Mouse (Mus musculus) forebrain, embryonic 12.5 days (tissue): ENCODE data around the gene Sesn1. TPM values are rescaled to one million over a fixed set of nuclear protein-coding genes. Genes with fewer than 3 reads are reported as not detected.

Experiments used
- ATAC-seq: fragments of 200-750 bp; cut with Nextera tagmentation; 2 replicates; pipeline ENCODE4 v1.8.0; 2017; ENCODE audit warnings: moderate TSS enrichment; ENCODE audit not compliant: low FRiP score
- H3K27ac ChIP-seq: fragments of 300-500 bp; sonication (generic); 2 replicates; pipeline ENCODE4 v1.5.1; 2016; ENCODE audit warnings: mild to moderate bottlenecking
- H3K27me3 ChIP-seq: fragments of 300-500 bp; sonication (generic); 2 replicates; pipeline ENCODE4 v1.6.1; 2016; ENCODE audit warnings: mild to moderate bottlenecking
- H3K36me3 ChIP-seq: fragments of 300-500 bp; sonication (generic); replicated peaks from 2 replicates; pipeline ENCODE4 v1.6.1; 2016; ENCODE audit warnings: mild to moderate bottlenecking
- H3K4me1 ChIP-seq: fragments of 300-500 bp; sonication (generic); 2 replicates; pipeline ENCODE4 v1.6.1; 2016
- H3K4me2 ChIP-seq: fragments of 300-500 bp; sonication (generic); 2 replicates; pipeline ENCODE4 v1.6.1; 2016; ENCODE audit warnings: mild to moderate bottlenecking, moderate library complexity
- H3K4me3 ChIP-seq: fragments of 300-500 bp; sonication (generic); replicated peaks from 2 replicates; pipeline ENCODE4 v1.5.1; 2016; ENCODE audit warnings: mild to moderate bottlenecking
- H3K9ac ChIP-seq: fragments of 300-500 bp; sonication (generic); 2 replicates; pipeline ENCODE4 v1.6.1; 2016; ENCODE audit warnings: mild to moderate bottlenecking
- H3K9me3 ChIP-seq: fragments of 300-500 bp; sonication (generic); 2 replicates; pipeline ENCODE4 v1.6.1; 2016
- WGBS: fragments of 180-500 bp; shearing (Covaris S2); methylation state at CpG from one replicate; pipeline ENCODE4 v1.1.7; 2016; 5-methylcytosine and 5-hydroxymethylcytosine counted together
- polyA plus RNA-seq: library from polyadenylated mRNA; unstranded; fragments of >200 nt; fragmentation: Nextera tagmentation; extraction: Ambion mirVana; gene quantifications from 2 replicates; pipeline ENCODE4 v1.2.1, GENCODE M21; 2016

The Sesn1 gene
- 29.0 and 34.0 TPM in 2 replicates for polyA plus RNA-seq

DNA sequence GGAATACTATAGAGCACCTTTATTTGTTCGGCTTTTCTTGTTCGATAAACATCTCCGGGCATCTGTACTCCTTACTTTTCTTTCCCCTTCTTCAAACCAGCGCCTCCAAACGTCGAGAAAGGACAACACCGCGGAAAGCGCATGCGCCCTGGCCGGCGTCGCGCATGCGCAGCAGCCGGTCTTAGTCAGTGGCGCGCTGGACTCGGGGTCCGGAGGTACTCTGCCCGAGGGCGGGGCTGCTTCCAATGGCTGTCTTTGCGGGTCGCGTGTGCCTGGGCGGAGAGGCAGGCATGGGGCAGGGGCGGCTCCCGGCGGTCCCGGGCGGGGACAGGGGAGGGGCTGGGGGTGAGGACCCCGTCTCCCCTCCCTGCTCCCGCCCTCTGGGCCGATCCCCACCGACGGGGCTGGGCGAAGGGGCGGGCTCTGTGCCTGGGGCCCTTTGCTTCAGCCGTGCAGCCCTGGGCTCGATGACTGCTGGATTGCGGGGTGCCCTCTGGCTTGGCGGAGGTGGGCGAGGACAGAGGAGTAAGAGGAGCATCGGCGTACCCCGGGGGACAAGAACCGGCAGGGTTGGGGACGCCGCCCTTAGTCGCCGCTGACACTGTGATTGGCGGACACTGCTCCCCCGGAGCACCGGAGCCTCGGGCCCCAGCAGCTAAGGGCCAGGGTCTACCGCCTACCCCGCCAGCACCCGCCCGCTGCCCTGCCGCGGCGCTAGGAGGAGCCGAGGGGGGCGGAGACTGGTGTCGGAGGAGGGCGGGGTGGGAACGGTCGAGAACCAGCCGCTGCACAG is at the start of gene Sesn1, which contains the start of gene Cep57l1:
Gene Sesn1, plus strand, starts transcription at position 165 of the 793 bp plus-strand sequence.
Gene Cep57l1, minus strand, starts transcription at position 101 of the 793 bp plus-strand sequence.
- Histone ChIP-seq H3K9ac (peak within 1 kb of the TSS; percentile 74), H3K9me3 (no peaks in the 10 kb centered on the region), H3K4me3 (peak within 1 kb of the TSS; percentile 75), H3K36me3 (no peaks in the 10 kb centered on the region), H3K4me2 (peak within 1 kb of the TSS; percentile 64), H3K27me3 (no peaks in the 10 kb centered on the region), H3K4me1 (peaks cover 37% of the 10 kb centered on the region), H3K27ac (peak within 1 kb of the TSS; percentile 95)
- under 1% methylated on average over 58 of the region's 69 CpGs for WGBS
- ATAC-seq = peak; percentile 96

DNA sequence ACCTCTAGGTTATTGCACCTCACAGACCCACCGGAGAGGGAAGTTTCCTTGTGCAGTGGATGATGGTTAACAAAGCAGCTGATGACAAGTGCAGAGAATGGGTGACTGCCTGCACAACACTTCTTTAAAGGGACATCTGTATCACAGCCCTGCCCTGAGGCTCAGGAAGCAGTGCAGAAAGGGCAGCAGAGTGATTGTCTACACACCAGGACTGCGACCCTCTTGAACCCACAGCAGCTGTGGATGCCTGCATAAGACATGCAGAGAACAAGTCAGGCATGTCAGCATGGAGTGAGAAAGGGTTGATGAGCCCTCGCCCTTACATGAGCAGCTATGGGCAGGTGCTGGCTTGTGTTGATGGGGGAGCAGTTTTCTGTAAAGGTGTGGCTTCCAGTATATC is 48.9 kb upstream of the Sesn1 start:
- Histone ChIP-seq H3K27ac (no peak overlapping the region), H3K4me1 (no peaks in the 10 kb centered on the region), H3K9ac (no peak overlapping the region), H3K4me2 (no peak overlapping the region), H3K9me3 (no peaks in the 10 kb centered on the region), H3K36me3 (no peaks in the 10 kb centered on the region), H3K4me3 (no peak overlapping the region), H3K27me3 (no peaks in the 10 kb centered on the region)
- no peak for ATAC-seq
- WGBS = 77% methylated on average over 3 of the region's 3 CpGs

DNA sequence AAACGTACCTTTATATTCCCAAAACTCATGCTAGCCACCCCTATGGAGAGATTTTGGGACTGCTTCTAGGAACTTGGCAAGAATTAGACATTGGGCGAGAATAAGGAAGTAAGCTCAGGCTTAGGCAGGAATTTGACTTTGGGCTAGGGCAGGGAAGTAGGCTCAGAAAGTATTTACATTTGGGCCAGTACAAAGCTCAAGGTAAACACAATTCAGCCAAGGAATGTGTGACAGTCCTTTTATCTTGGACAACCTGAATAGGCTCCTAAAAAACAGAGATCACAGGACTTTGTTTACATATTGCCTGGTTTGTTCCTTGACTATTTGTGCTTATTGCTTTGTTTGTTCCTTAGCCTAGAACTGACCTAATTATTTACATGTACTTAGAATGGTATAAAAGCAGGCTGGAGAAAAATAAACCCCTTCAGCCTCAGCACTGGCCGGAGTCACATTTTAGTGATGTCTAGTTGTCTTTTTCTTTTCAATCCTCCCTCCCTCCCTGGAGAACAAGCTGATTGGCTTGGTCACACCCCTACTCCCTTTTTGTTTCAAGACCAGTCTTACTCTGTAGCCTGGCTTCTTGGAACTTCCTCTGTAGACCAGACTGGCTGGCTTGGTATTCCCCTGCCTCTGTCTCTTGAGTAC is 45.9 kb upstream of the Sesn1 start:
- Histone ChIP-seq H3K27me3 (no peaks in the 10 kb centered on the region), H3K27ac (no peak overlapping the region), H3K4me3 (no peak overlapping the region), H3K9me3 (no peaks in the 10 kb centered on the region), H3K4me2 (no peak overlapping the region), H3K36me3 (no peaks in the 10 kb centered on the region), H3K9ac (no peak overlapping the region), H3K4me1 (no peaks in the 10 kb centered on the region)
- no peak for ATAC-seq
- 81% methylated on average over 3 of the region's 3 CpGs for WGBS

DNA sequence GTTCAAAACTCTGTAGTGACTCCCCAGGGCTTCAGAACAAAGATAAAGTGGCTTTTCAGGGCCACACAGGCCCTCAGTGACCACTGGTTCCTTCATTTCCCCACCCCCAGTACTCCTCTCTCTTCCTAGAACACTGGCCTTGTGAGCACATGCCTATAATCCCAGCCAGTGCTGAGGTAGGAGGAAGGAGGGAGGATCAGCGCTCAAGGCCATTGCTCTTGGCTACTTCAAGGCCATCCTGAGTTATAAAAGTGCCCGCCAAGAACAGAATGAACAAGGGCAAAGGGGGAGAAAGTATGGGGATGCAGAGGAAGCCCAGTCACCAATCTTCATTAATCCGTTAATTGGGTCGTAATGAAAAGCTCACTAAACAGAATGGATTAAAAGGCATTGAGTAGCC is 44.1 kb upstream of the Sesn1 start:
- Histone ChIP-seq H3K9me3 (no peaks in the 10 kb centered on the region), H3K27ac (no peak overlapping the region), H3K4me3 (no peak overlapping the region), H3K36me3 (no peaks in the 10 kb centered on the region), H3K4me1 (no peaks in the 10 kb centered on the region), H3K9ac (no peak overlapping the region), H3K27me3 (no peaks in the 10 kb centered on the region), H3K4me2 (no peak overlapping the region)
- no peak for ATAC-seq
- WGBS = 93% methylated on average over 4 of the region's 4 CpGs

DNA sequence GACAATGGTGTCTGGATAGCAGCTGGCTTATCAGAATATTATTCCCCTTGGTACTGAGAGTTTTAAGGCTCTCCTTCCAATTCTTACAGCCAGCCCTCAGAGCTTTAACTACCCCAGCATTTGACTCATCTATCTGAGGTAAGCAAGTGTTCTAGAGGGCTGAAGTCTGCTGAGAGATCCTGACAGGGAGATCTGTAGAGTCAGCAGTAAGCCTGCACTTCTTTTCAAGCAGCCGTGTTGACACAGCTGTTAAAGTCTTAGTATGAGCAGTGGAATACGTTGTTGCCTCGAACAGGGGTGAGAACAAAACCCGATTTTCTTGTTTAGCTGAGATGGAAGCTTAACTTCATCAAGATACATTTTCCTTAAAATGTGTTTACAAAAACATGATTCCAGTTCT is 43.5 kb upstream of the Sesn1 start:
- H3K9me3 ChIP-seq = no peaks in the 10 kb centered on the region
- no peaks in the 10 kb centered on the region for H3K4me1 ChIP-seq
- 89% methylated on average over 4 of the region's 4 CpGs for WGBS
- no peaks in the 10 kb centered on the region for H3K36me3 ChIP-seq
- H3K4me2 ChIP-seq = no peak overlapping the region
- no peak overlapping the region for H3K27ac ChIP-seq
- H3K9ac ChIP-seq = no peak overlapping the region
- no peak for ATAC-seq
- H3K27me3 ChIP-seq = no peaks in the 10 kb centered on the region
- no peak overlapping the region for H3K4me3 ChIP-seq

DNA sequence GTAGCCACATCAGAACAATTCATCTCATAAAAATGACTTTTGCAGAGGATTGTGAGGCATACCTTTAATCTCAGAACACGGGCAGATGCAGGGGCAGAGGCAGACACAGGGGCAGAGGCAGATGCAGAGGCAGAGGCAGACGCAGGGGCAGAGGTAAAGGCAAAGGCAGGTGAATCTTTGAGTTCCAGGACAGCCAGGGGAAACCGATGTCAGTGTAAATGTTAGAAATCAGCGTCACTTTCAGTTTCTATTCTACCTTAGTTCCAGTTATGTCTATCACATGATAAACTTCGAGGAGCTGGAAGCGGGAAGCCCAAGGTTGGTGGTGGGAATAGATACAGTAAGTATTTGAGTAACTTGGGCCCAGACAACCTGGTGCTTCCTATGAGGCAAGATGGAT is 42.5 kb upstream of the Sesn1 start:
- Histone ChIP-seq H3K4me1 (no peaks in the 10 kb centered on the region), H3K4me2 (no peak overlapping the region), H3K4me3 (no peak overlapping the region), H3K27me3 (no peaks in the 10 kb centered on the region), H3K27ac (no peak overlapping the region), H3K9me3 (no peaks in the 10 kb centered on the region), H3K9ac (no peak overlapping the region), H3K36me3 (no peaks in the 10 kb centered on the region)
- 92% methylated on average over 6 of the region's 6 CpGs for WGBS
- no peak for ATAC-seq

DNA sequence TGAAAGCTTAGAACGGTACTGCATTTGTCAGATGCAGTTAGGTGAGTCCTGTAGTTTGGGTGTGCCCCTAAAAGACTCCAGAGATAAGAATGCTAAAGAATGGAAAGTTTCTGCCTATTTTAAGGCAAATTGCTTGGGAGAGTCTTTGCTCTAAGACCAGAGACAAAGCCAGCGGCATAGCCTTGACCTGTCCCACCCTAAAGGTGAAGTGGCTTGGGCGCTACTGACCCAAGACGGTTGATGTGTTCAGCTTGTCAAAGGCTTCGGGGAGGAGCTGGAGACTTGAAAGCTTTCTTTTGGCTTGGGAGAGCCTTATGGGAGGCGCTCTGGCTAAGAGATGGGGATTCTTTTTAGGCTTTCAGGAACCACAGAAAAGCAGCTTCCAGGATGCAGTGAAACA is 17.4 kb upstream of the Sesn1 start:
- H3K9me3 ChIP-seq = peaks cover 8% of the 10 kb centered on the region; the same call in 1 of the 2 replicates
- H3K4me3 ChIP-seq = no peak overlapping the region
- no peaks in the 10 kb centered on the region for H3K27me3 ChIP-seq
- no peak overlapping the region for H3K9ac ChIP-seq
- H3K4me1 ChIP-seq = no peaks in the 10 kb centered on the region
- H3K36me3 ChIP-seq = peaks cover 9% of the 10 kb centered on the region
- 89% methylated on average over 6 of the region's 6 CpGs for WGBS
- H3K4me2 ChIP-seq = no peak overlapping the region
- no peak for ATAC-seq
- no peak overlapping the region for H3K27ac ChIP-seq

DNA sequence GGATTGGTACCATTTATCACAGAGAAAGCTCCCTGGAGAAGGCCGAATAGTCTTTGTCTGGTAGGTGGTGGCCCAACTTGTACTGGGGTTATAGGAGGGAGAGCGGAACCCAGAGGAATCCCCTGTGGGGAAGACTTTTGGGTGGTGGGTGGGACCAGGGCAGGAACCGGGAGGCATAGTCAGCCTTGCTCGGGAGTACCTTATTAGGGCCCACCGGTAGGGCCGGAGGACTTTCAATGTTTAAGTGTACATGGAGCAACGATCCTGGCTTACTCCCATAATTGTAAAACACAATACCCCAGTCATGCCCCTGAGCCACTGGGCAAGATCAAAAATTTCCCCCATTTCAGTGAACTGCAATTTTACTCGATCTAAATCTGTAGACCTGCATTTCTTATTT is 12.5 kb upstream of the Sesn1 start:
- peaks cover 28% of the 10 kb centered on the region for H3K9me3 ChIP-seq
- WGBS = 97% methylated on average over 8 of the region's 8 CpGs
- no peak overlapping the region for H3K9ac ChIP-seq
- no peaks in the 10 kb centered on the region for H3K27me3 ChIP-seq
- no peak overlapping the region for H3K4me3 ChIP-seq
- no peak overlapping the region for H3K4me2 ChIP-seq
- peaks cover 56% of the 10 kb centered on the region for H3K36me3 ChIP-seq
- H3K27ac ChIP-seq = no peak overlapping the region
- H3K4me1 ChIP-seq = no peaks in the 10 kb centered on the region
- no peak for ATAC-seq

DNA sequence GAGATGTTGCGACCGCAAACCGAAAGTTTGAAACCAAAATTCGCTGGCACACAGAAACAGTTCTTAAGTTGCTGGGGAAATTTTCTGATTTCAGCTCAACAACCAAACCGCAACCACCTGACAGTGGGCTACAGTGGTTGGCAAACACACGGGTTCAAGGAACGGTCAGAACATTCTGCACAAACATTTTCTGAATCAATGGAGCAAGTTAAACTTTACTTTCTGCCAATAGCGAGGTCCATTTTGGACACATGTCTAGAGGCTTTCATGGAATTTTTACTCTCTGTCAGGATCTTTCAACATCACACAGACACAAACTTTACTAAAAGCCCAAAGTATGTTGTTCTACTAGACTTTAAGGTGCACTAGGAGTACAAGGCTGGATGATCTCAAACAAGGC is 6.3 kb upstream of the Sesn1 start:
- 95% methylated on average over 8 of the region's 8 CpGs for WGBS
- no peak overlapping the region for H3K4me3 ChIP-seq
- peaks cover 42% of the 10 kb centered on the region for H3K36me3 ChIP-seq
- H3K9me3 ChIP-seq = peaks cover 23% of the 10 kb centered on the region
- no peaks in the 10 kb centered on the region for H3K27me3 ChIP-seq
- H3K27ac ChIP-seq = no peak overlapping the region
- H3K4me1 ChIP-seq = peaks cover 1% of the 10 kb centered on the region; the same call in 1 of the 2 replicates
- H3K9ac ChIP-seq = no peak overlapping the region
- ATAC-seq = no peak
- no peak overlapping the region for H3K4me2 ChIP-seq

DNA sequence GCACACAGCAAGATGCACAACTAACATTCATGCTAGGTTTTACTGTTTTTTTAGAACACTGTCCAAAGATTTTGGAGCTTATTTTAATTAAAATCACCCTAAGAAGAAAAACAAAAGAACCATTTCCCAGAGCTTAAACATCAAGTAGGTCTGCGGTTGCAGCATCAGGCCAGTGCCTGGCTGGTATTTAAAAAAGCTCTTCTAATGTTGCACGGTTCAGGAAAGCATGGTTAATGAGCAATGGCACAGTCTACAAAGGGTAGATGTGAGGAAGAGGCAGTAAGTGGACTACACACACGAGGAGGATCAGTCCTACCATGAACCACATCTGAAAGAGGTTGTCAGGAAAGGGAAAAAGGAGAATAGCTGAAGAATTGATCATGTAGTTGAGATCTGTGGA is 5.0 kb upstream of the Sesn1 start:
- no peak overlapping the region for H3K9ac ChIP-seq
- peaks cover 31% of the 10 kb centered on the region for H3K36me3 ChIP-seq
- no peaks in the 10 kb centered on the region for H3K27me3 ChIP-seq
- H3K27ac ChIP-seq = no peak overlapping the region
- peaks cover 23% of the 10 kb centered on the region for H3K9me3 ChIP-seq
- ATAC-seq = no peak
- no peak overlapping the region for H3K4me3 ChIP-seq
- H3K4me1 ChIP-seq = peaks cover 3% of the 10 kb centered on the region; the same call in 1 of the 2 replicates
- H3K4me2 ChIP-seq = no peak overlapping the region
- WGBS = 85% methylated on average over 3 of the region's 3 CpGs

DNA sequence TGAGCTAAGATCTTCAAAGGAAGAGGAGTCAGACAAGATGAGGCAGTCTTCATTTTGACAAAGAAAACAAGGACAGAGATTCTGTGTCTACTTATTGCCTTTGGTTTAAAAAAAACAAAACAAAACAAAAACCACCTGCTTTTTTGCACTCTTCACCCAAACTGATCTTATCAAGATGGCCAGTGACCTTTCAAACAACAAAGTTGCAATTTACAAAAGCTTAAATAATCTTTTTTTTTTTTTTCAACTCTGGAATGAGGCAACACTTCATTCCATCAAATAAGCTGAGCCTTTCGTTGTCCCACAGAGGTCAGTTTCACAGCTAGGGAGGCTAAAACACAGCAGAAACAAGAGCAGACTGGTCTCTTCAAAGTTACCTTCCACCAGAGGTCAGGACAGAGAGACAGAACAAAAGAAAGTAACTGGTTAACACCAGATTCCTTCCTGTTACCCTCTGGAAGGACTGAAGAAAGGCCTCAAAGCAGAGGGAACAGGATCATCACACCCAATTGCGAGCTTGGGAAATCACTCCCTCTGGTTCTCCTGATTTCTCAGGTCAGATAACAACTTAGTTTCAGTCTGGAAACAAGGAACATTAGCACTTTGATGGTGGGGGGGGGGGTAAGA is 3.9 kb upstream of the Sesn1 start:
- no peak for ATAC-seq
- Histone ChIP-seq H3K4me2 (no peak overlapping the region), H3K4me3 (no peak overlapping the region), H3K9ac (no peak overlapping the region), H3K4me1 (peaks cover 3% of the 10 kb centered on the region; the same call in 1 of the 2 replicates), H3K36me3 (peaks cover 20% of the 10 kb centered on the region), H3K9me3 (peaks cover 23% of the 10 kb centered on the region), H3K27ac (no peak overlapping the region), H3K27me3 (no peaks in the 10 kb centered on the region)
- 97% methylated on average over 2 of the region's 2 CpGs for WGBS

DNA sequence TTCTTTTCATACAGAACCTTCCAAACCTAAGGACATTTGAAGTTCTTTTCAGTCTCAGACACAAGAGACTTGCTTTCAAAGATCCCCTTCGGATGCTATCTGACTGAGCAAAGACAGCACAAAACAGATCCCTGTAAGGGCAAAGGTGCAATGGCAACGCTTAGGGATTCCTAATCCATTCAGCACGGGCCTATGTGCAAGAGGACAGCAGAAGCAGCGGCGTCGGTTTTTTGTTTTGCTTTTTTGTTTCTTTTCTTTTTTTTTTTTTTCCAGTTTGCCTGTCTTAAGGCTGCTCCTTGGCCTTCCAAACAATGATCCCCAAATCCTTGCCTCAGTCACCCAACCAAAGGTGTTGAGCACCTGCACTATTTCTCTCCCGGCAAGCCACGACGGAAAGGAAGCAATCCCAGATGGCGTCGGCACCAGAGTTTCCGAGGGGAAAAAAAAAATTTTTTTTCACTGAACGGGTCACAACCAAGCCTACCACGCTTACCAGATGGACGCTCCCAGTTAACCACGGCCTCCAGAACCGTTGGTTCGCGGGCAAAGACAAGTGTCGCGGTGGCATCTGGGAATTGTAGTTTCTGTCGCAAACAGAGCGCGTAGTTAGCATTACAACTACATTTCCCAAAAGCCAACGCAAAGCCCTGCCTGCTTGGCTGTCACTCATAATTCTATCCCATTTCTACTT is 510 bp upstream of the Sesn1 start:
- peak; percentile 79 for ATAC-seq
- H3K4me3 ChIP-seq = peak overlapping the region; percentile 75
- H3K9me3 ChIP-seq = no peaks in the 10 kb centered on the region
- H3K4me2 ChIP-seq = peak overlapping the region; percentile 64
- peaks cover 34% of the 10 kb centered on the region for H3K4me1 ChIP-seq
- peak overlapping the region; percentile 74 for H3K9ac ChIP-seq
- peak overlapping the region; percentile 95 for H3K27ac ChIP-seq
- WGBS = 3% methylated on average over 25 of the region's 25 CpGs
- H3K36me3 ChIP-seq = no peaks in the 10 kb centered on the region
- no peaks in the 10 kb centered on the region for H3K27me3 ChIP-seq
